Mouse (Mus musculus): Measurements from ENCODE around the gene Pck1. TPM values are rescaled to one million over a fixed set of nuclear protein-coding genes. Genes with fewer than 3 reads are reported as not detected.
A peak's percentile ranks its signal among the peaks of the same experiment; 100 is the strongest.

Pck1 gene
- total RNA-seq, 1 experiment from 2014 or later = 420 TPM

GRCm38 (mm10) chr2:173173521-173174511 is 21.0 kb downstream of the Pck1 start:
- DNase-seq = peak; percentile 62

- no peak for DNase-seq
Observed at GRCm38 (mm10) chr2:173174569-173174968, 21.7 kb downstream of the Pck1 start.

GRCm38 (mm10) chr2:173175703-173176102 is 22.9 kb downstream of the Pck1 start:
- no peak for DNase-seq

- no peak for DNase-seq
Observed at GRCm38 (mm10) chr2:173177481-173177880, 24.6 kb downstream of the Pck1 start.

GRCm38 (mm10) chr2:173177951-173178350 is 25.1 kb downstream of the Pck1 start:
- DNase-seq = no peak

- no peak for DNase-seq
Observed at GRCm38 (mm10) chr2:173179046-173179445, 26.2 kb downstream of the Pck1 start.

GRCm38 (mm10) chr2:173180026-173180425 is 27.2 kb downstream of the Pck1 start:
- no peak for DNase-seq

- no peak for DNase-seq
Observed at GRCm38 (mm10) chr2:173180721-173181388, 28.0 kb downstream of the Pck1 start.

GRCm38 (mm10) chr2:173181486-173181885 is 28.6 kb downstream of the Pck1 start:
- DNase-seq = no peak

GRCm38 (mm10) chr2:173181901-173182300 is 29.1 kb downstream of the Pck1 start:
- no peak for DNase-seq

GRCm38 (mm10) chr2:173182796-173183195 is 29.9 kb downstream of the Pck1 start:
- no peak for DNase-seq

- no peak for DNase-seq
Observed at GRCm38 (mm10) chr2:173183311-173183710, 30.5 kb downstream of the Pck1 start.

GRCm38 (mm10) chr2:173183836-173184460 is 31.1 kb downstream of the Pck1 start:
- DNase-seq = peak; percentile 72

- DNase-seq = no peak
Observed at GRCm38 (mm10) chr2:173184475-173185080, 31.7 kb downstream of the Pck1 start.

- no peak for DNase-seq
Observed at GRCm38 (mm10) chr2:173185282-173185681, 32.4 kb downstream of the Pck1 start.

- DNase-seq = peak; percentile 87
Observed at GRCm38 (mm10) chr2:173186047-173186943, 33.4 kb downstream of the Pck1 start.

GRCm38 (mm10) chr2:173187182-173187855 is 34.5 kb downstream of the Pck1 start:
- no peak for DNase-seq

- DNase-seq = no peak
Observed at GRCm38 (mm10) chr2:173194796-173195195, 41.9 kb downstream of the Pck1 start.

- DNase-seq = no peak
Observed at GRCm38 (mm10) chr2:173202924-173203689, 50.3 kb downstream of the Pck1 start.

GRCm38 (mm10) chr2:173203726-173204125 is 50.9 kb downstream of the Pck1 start:
- no peak for DNase-seq

Data from adrenal gland, postnatal 25 days (tissue).